Mouse (Mus musculus): ENCODE results near the gene Fam209.

Fam209 gene

DNA sequence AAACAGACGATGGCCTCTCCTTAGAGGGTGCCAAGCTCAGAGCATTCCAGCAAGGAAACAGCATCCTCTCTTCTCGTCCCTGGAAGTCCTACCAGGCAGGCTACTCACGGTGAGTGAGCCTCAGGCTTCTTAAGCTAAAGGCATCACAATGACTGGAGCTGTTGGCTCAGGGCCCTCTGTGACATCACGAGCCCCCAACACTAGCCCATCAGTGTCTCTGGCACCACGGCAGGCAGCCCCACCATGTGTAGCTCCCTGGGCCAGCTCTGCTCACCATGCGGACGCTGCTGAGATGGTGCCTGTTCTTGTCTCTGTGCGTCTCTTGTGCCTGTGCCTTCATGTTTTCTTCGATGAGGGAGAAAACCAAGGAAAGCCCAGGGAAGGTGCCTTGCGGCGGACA lies at the start of gene Fam209:
Gene Fam209, plus strand, starts transcription at position 203 of the 400 bp plus-strand sequence.
- no peak for DNase-seq (ENCODE audit: low spot score in 2 of 2)

DNA sequence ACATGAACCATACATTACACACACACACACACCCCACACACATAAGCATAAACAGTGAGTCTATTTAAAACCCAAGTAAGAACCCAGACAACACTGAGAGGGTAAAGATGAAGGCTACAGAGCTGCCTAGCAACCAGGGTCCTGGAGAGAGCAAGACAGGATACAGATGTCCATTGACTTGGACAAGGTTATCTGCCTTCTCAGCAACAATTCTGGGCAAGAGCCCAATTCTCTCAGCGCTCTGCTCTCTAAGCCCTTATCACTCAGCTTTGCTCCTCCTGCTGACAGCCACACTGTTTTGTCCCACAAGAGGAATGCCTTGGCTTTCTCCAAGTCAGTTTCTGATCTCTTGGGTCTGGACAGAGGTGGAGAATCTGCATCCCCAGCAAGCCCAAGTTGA lies 41.7 kb upstream of the Fam209 start:
- DNase-seq (ENCODE audit: low spot score in 2 of 2), result no peak

DNA sequence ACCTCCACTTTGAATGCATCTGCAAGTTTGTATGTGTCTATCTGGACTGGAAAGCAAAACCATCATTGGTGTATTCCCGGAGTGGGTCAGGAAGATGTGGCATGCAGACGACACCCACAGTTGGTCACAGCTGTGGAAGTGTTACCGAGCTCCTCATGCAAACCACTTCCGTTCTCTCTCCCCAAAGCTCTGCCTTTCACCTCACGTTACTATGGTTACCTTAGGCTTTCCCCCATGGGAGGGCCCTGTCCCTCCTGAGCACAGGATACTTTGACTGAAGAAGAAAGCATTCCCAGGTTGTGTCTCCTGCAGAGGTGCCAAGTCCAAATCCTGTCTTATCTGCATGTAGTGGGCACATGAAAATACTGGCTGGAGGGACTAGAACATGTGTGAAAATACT lies 38.6 kb upstream of the Fam209 start:
- no peak for DNase-seq (ENCODE audit: low spot score in 2 of 2)

GRCm38 (mm10) chr2:172437371-172437952 lies 34.9 kb upstream of the Fam209 start:
- DNase-seq (ENCODE audit: low spot score in 2 of 2), result no peak

DNA sequence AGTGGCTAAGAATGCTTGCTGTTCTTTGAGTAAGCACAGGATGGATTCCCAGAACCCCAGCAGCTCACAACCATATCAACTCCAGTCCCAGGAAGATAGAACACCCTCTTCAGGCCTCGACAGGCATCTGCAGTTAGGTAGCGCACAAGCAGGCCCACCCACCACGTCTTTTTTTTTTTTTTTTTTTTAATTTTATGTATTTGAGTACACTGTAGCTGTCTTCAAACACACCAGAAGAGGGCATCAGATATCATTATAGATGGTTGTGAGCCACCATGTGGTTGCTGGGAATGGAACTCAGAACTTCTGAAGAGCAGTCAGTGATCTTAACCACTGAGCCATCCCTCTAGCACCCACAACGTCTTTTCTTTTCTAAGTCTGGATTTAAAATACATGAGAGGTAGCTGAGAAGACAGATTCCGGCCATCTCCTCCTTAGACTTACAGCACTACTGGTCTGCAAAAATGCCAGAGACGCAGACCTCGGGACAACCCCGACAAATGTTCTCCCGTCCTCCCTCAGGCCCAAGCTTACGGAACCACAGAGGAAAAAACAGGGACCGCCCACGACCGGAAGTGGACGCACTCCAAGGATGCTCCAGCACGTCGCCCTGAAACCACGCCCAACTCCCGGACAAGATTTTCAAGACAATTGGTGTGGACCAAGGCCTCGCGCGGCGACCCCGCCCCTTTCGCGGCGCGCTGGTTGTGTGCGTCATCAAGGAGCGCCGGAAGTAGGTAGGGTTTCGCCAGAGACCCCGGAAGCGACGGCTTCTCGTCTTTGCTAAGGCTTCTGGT lies 32.3 kb upstream of the Fam209 start, which contains the start of gene Rtf2:
Gene Rtf2, plus strand, starts transcription at position 714 of the 797 bp plus-strand sequence.
- DNase-seq (ENCODE audit: low spot score in 2 of 2), result peak; percentile 98 to 100

DNA sequence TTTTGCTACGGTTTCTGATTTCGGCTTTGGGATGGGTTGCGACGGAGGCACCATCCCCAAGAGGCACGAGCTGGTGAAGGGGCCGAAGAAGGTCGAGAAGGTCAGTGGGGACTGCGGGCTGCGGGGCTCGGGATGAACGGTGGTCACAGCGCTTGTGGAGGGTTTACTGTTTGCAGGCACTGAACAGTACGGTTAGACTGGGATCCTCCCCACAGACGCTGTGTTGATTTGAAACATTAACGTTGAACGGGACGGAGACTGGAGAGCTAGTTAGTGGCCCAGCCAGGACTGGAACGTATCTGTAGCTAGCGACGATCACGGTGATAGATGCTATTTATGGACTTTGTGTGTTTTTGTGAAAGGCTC lies 31.7 kb upstream of the Fam209 start:
- no peak for DNase-seq (ENCODE audit: low spot score in 2 of 2)

DNA sequence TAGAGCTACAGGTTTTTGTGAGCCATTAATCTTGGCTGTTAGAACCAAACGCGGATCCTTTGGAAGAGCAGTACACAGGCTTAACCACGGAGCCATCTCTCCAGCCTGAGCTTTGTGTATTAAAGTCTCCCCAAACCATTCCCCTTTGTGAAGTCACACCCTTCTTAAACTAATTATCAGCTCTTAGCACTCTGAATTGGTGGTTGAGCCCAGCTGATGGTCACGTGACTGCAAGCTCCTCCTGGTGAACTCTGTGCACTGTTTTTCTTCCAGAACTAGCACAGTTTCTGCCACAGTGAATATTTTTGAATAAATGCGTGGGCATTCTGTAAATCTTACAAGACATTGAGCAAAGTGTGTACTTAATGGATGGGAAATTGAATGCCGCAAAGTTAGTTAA lies 31.1 kb upstream of the Fam209 start:
- DNase-seq (ENCODE audit: low spot score in 2 of 2), result no peak

DNA sequence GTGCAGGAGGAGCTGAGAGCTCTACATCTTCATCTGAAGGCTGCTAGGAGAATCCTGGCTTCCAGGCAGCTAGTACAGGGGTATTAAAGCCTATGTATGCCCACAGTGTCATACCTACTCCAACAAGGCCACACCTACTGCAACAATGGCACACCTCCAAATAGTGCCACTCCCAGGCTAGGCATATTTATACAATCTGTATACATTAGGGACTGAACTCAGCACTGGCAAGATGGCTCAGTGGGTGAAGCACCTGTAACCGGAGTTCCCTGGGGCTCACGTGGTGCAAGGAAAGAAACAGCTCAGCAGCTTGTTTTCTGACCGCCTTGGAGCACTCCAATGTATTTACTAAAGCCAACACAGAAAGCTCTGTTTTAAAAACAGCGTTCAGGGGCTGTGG lies 26.7 kb upstream of the Fam209 start:
- no peak for DNase-seq (ENCODE audit: low spot score in 2 of 2)

GRCm38 (mm10) chr2:172447317-172447716 lies 25.0 kb upstream of the Fam209 start:
- no peak for DNase-seq (ENCODE audit: low spot score in 2 of 2)

DNA sequence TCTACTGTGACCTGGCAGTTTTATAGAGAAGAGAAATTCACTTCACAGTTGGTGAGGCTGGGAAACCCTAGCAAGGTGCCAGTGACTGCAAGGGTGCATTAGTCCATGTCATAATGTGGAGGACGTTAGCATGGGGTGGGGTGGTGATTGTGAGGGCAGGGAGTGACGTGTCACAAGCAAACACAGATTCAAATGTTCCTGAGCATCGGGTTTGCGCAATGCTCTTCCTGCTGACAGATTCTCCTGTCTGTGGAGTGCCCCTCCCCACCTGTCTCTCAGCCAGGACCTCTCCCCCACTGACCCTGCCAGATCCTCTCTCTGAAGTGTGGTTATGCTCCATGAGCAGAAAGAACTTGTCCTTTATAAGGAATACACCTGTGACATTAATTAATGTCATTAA lies 24.0 kb upstream of the Fam209 start:
- no peak for DNase-seq (ENCODE audit: low spot score in 2 of 2)

GRCm38 (mm10) chr2:172450640-172451039 lies 21.7 kb upstream of the Fam209 start:
- no peak for DNase-seq (ENCODE audit: low spot score in 2 of 2)

DNA sequence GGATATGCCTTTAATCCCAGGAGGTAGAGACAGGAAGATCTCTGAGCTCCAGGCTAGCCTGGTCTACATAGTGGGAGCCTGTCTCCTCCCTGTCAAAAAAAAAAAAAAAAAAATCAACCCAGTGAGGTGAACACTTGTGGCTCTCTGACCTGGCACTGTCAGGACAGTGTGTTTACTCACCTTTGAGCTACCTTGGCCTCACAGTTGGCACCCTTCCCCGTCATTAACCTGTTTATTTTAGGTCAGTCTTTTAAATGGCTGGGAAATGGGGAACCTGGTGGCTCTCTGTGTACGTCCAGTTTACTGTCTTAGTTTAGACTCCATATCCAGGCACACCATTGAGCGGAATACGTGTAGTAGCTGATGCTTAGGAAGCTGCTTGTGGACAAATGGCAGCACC lies 20.3 kb upstream of the Fam209 start:
- DNase-seq (ENCODE audit: low spot score in 2 of 2), result no peak

DNA sequence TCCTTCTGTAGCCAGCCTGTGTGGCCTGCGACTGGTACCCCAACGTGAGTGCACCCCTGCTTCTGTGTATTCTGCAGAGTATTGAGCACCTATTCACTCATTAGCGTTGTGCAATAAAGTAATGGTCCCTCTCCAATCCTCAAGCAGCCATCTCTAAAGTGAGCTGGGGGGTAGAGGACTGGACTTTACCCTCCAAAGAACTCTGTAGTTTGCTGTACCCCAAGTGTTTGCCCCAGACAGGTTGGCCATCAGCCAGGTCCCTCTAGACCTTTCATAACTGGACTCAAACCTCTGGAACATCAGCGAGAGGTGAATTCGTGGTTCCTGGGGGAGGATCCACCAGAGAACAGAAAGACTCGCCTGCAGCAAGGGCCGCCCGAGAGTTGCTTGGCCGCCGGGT lies 19.9 kb upstream of the Fam209 start:
- no peak for DNase-seq (ENCODE audit: low spot score in 2 of 2)

- DNase-seq (ENCODE audit: low spot score in 2 of 2), result no peak
Measured at GRCm38 (mm10) chr2:172458496-172458895, 13.8 kb upstream of the Fam209 start, which contains the start of gene Gcnt7. Gcnt7 (minus strand) TSS chr2:172458596.

DNA sequence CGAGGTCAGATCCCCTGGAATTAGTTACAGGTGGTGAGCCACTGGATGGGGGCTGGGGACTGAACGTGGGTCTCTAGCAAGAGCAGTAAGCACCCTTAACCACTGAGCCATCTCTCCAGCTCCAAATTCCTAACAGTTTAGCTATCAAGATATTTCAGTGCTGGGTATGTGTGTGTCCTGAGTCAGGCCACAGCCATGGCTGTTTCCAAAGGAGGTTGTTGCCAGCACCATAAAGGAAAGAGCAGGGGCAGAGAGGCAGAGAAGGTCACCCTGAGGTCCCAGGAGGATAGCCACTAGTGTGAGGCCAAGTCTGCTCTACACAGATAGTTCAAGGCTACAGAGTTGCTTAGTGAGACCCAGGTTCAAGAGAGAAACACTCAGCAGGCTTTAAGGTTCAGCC lies 11.7 kb upstream of the Fam209 start:
- no peak for DNase-seq (ENCODE audit: low spot score in 2 of 2)

- DNase-seq (ENCODE audit: low spot score in 2 of 2), result no peak
Measured at GRCm38 (mm10) chr2:172462813-172463212, 9.5 kb upstream of the Fam209 start.

- no peak for DNase-seq (ENCODE audit: low spot score in 2 of 2)
Measured at GRCm38 (mm10) chr2:172466427-172467132, 5.7 kb upstream of the Fam209 start.

- no peak for DNase-seq (ENCODE audit: low spot score in 2 of 2)
Measured at GRCm38 (mm10) chr2:172467206-172467605, 5.1 kb upstream of the Fam209 start.

- no peak for DNase-seq (ENCODE audit: low spot score in 2 of 2)
Measured at GRCm38 (mm10) chr2:172468346-172468819, 3.9 kb upstream of the Fam209 start.

GRCm38 (mm10) chr2:172473591-172473990 lies 1.3 kb downstream of the Fam209 start:
- no peak for DNase-seq (ENCODE audit: low spot score in 2 of 2)

DNA sequence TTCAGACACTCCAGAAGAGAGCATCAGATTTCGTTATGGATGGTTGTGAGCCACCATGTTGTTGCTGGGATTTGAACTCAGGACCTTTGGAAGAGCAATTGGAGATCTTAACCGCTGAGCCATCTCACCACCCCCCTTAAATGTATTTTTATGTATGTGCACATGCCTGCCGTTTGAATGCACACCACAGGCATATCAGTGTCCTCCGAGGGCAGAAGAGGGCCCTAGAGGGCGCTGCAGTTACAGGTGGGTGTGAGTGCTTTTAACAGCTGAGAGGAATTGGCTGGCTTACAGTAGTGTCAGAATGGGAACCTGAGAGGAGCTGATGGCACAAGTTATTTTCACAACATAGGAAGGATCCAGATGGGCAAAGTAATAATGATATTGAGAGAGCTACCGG lies 2.6 kb downstream of the Fam209 start:
- no peak for DNase-seq (ENCODE audit: low spot score in 2 of 2)

DNA sequence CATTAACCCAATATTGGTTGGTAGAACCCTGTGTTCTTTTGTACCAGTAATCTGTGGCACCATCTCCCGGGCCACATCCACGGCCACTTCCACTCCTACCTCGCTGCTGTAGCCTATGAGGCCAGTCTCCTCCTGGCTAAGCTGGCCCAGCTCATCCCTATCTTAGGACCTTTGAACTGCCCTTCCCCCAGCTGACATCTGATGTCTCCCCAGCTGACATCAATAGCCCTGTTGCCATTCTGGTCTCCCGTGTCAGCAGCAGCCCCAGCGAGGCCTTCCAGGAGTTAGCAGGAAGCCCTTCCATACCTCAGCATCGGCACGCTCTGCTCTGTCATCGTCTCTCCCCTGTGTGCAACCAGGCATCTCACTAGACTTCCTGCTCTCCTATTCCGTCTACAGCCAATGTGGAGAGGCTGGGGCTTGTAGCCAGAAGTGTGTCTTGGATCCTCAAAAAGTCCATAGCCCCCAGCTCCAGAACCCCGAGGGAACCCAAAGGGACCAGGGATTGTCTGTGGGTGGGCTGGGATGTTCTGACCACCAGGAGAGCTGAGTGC lies 4.5 kb downstream of the Fam209 start:
- DNase-seq (ENCODE audit: low spot score in 2 of 2), result no peak
